Mouse (Mus musculus) cerebellum, adult 2 months (tissue): ENCODE data around the gene Slc3a1. TPM values are rescaled to one million over a fixed set of nuclear protein-coding genes. Genes with fewer than 3 reads are reported as not detected.

Experiments
- DNase-seq, 2 experiments: peaks; one replicate each; pipeline ENCODE4 v3.0.0; 2021
- H3K27ac ChIP-seq: fragments of 200-500 bp; 2 replicates; pipeline ENCODE4 v1.5.1; 2012; ENCODE audit warnings: low read length, control low read depth, inconsistent platforms; ENCODE audit not compliant: insufficient read depth
- H3K27me3 ChIP-seq: fragments of 200-500 bp; 2 replicates; pipeline ENCODE4 v1.6.1; 2012; ENCODE audit warnings: inconsistent platforms, mild to moderate bottlenecking, low read length, moderate library complexity; ENCODE audit not compliant: control insufficient read depth, insufficient read depth
- H3K4me1 ChIP-seq: fragments of 200-500 bp; 2 replicates; pipeline ENCODE4 v1.6.1; 2011; ENCODE audit warnings: low read length; ENCODE audit not compliant: control insufficient read depth, insufficient read depth
- H3K4me3 ChIP-seq: fragments of 200-500 bp; replicated peaks from 2 replicates; pipeline ENCODE3; 2011; ENCODE audit warnings: mild to moderate bottlenecking, low read depth, low read length, control low read depth; ENCODE audit not compliant: insufficient read depth
- CTCF ChIP-seq: fragments of 200-500 bp; IDR thresholded peaks from 2 replicates; pipeline ENCODE4 v1.5.1; 2011; ENCODE audit warnings: low read depth, mild to moderate bottlenecking, control low read depth, low read length, moderate library complexity, borderline replicate concordance; ENCODE audit not compliant: insufficient read depth
- POLR2A ChIP-seq: fragments of 200-500 bp; IDR thresholded peaks from 2 replicates; pipeline ENCODE4 v1.6.1; 2011; ENCODE audit warnings: low read length, control low read depth, borderline replicate concordance; ENCODE audit not compliant: insufficient read depth
- WGBS: fragments of 180-500 bp; shearing (Covaris S2); methylation state at CpG from one replicate; pipeline ENCODE4 v1.1.7; 2018; 5-methylcytosine and 5-hydroxymethylcytosine counted together
- polyA plus RNA-seq: library from polyadenylated mRNA; depleted of rRNA; stranded (reverse); fragments of >200 nt; gene quantifications from 2 replicates; pipeline ENCODE4 v1.2.3, GENCODE M21; 2012; rRNA removed

The Slc3a1 gene
- polyA plus RNA-seq, 1 experiment, result 0.54 TPM

- H3K27me3 ChIP-seq, result no peaks in the 10 kb centered on the region
- H3K27ac ChIP-seq, result no peak overlapping the region
- WGBS, result 97% methylated on average over 7 of the region's 7 CpGs
- TF ChIP-seq POLR2A (no peak), CTCF (no peak)
- no peaks in the 10 kb centered on the region for H3K4me1 ChIP-seq
- no peak for DNase-seq
- no peak overlapping the region for H3K4me3 ChIP-seq
These were observed 70.6 kb downstream of the Slc3a1 start for GRCm38 (mm10) chr17:85098677-85099323.

- no peak for DNase-seq
- 94% methylated on average over 3 of the region's 3 CpGs for WGBS
These were observed 72.1 kb downstream of the Slc3a1 start for GRCm38 (mm10) chr17:85100232-85100631.

GRCm38 (mm10) chr17:85101751-85102150 is 73.6 kb downstream of the Slc3a1 start:
- DNase-seq, result no peak
- Histone ChIP-seq H3K4me3 (no peak overlapping the region), H3K27ac (no peak overlapping the region), H3K27me3 (no peaks in the 10 kb centered on the region), H3K4me1 (no peaks in the 10 kb centered on the region)
- 51% methylated on average over 7 of the region's 7 CpGs for WGBS
- TF ChIP-seq POLR2A, result no peak
- TF ChIP-seq CTCF, result no peak

More at GRCm38 (mm10) chr17:85100232-85100631, 72.1 kb downstream of the Slc3a1 start:
- H3K4me1 ChIP-seq, result no peaks in the 10 kb centered on the region
- no peak overlapping the region for H3K27ac ChIP-seq
- no peak for TF ChIP-seq POLR2A
- TF ChIP-seq CTCF, result no peak
- H3K27me3 ChIP-seq, result no peaks in the 10 kb centered on the region
- H3K4me3 ChIP-seq, result no peak overlapping the region

GRCm38 (mm10) chr17:85103310-85103709 is 75.1 kb downstream of the Slc3a1 start:
- no peak for DNase-seq
- Histone ChIP-seq H3K27ac (no peak overlapping the region), H3K27me3 (no peaks in the 10 kb centered on the region), H3K4me1 (no peaks in the 10 kb centered on the region), H3K4me3 (no peak overlapping the region)
- WGBS, result 83% methylated on average over 2 of the region's 2 CpGs
- TF ChIP-seq POLR2A, result no peak
- TF ChIP-seq CTCF, result no peak

- Histone ChIP-seq H3K27ac (no peak overlapping the region), H3K27me3 (no peaks in the 10 kb centered on the region), H3K4me3 (no peak overlapping the region), H3K4me1 (no peaks in the 10 kb centered on the region)
- TF ChIP-seq CTCF (no peak), POLR2A (no peak)
- WGBS, result 100% methylated on average over 1 of the region's 1 CpGs
- DNase-seq, result no peak
These were observed 82.5 kb downstream of the Slc3a1 start for GRCm38 (mm10) chr17:85110640-85111039.

- no peaks in the 10 kb centered on the region for H3K27me3 ChIP-seq
- no peak overlapping the region for H3K27ac ChIP-seq
- no peaks in the 10 kb centered on the region for H3K4me1 ChIP-seq
- TF ChIP-seq CTCF, result no peak
- TF ChIP-seq POLR2A, result no peak
- DNase-seq, result no peak
- H3K4me3 ChIP-seq, result no peak overlapping the region
- 86% methylated on average over 8 of the region's 8 CpGs for WGBS
These were observed 85.3 kb downstream of the Slc3a1 start for GRCm38 (mm10) chr17:85113441-85113840.

Other genes with a start within 250 kb of the Slc3a1 start
- gene Lrpprc, start 237.6 kb upstream of the Slc3a1 start, polyA plus RNA-seq, result 39.6 and 40.3 TPM in 2 replicates
- gene Ppm1b, start 71.6 kb upstream of the Slc3a1 start, polyA plus RNA-seq, result 138 and 142 TPM in 2 replicates
- 286 and 307 TPM in 2 replicates for gene Prepl, start 61.9 kb downstream of the Slc3a1 start, polyA plus RNA-seq
- gene Camkmt, start 62.2 kb downstream of the Slc3a1 start, polyA plus RNA-seq, result 6.5 and 6.6 TPM in 2 replicates